Mouse (Mus musculus) T-helper 2 cell (primary cell): Measurements from ENCODE around the gene H2-DMb2.

Experiments used
- in situ Hi-C: fragments of 300-600 bp; cut with MboI, MseI; formaldehyde crosslinking; loops from one replicate; pipeline ENCODE4 v1.15.1; 2025; ENCODE audit warnings: high pct_unique_total_duplicates

The H2-DMb2 gene

GRCm38 (mm10) chr17:34179019-34179418, 35.9 kb downstream of the H2-DMb2 start:
- in situ Hi-C loops, result no loop called here

GRCm38 (mm10) chr17:34179913-34180859, 37.1 kb downstream of the H2-DMb2 start:
- in situ Hi-C loops, result no loop called here

GRCm38 (mm10) chr17:34183564-34184219, 40.6 kb downstream of the H2-DMb2 start:
- in situ Hi-C loops, result no loop called here

GRCm38 (mm10) chr17:34185526-34185925, 42.4 kb downstream of the H2-DMb2 start:
- in situ Hi-C loops, result no loop called here

GRCm38 (mm10) chr17:34186885-34187260, 43.8 kb downstream of the H2-DMb2 start:
- in situ Hi-C loops, result no loop called here

GRCm38 (mm10) chr17:34187261-34187916, 44.3 kb downstream of the H2-DMb2 start, which contains the start of the genes Tap1 and Psmb9:
Gene Tap1 (plus strand): TSS chr17:34187553.
Gene Psmb9 (minus strand): TSS chr17:34187764.
- in situ Hi-C loops, result no loop called here

- in situ Hi-C loops, result no loop called here
Measured at GRCm38 (mm10) chr17:34188010-34188409, 44.9 kb downstream of the H2-DMb2 start.

GRCm38 (mm10) chr17:34188986-34189385, 45.9 kb downstream of the H2-DMb2 start:
- in situ Hi-C loops, result no loop called here

- in situ Hi-C loops, result loop anchor here (10.0 kb wide), 2 partner anchors 238 to 508 kb away; partner anchors contain the start of genes B3galt4, Hnrnpm, Rps18 and Vps52
Measured at GRCm38 (mm10) chr17:34192852-34193251, 49.7 kb downstream of the H2-DMb2 start.

GRCm38 (mm10) chr17:34193468-34193867, 50.4 kb downstream of the H2-DMb2 start:
- in situ Hi-C loops, result loop anchor here (10.0 kb wide), 2 partner anchors 239 to 509 kb away; partner anchors contain the start of genes B3galt4, Hnrnpm, Rps18 and Vps52

GRCm38 (mm10) chr17:34194723-34195122, 51.6 kb downstream of the H2-DMb2 start:
- in situ Hi-C loops, result loop anchor here (10.0 kb wide), 2 partner anchors 240 to 510 kb away; partner anchors contain the start of genes B3galt4, Hnrnpm, Rps18 and Vps52

GRCm38 (mm10) chr17:34196491-34196890, 53.4 kb downstream of the H2-DMb2 start:
- in situ Hi-C loops, result loop anchor here (10.0 kb wide), 2 partner anchors 242 to 512 kb away; partner anchors contain the start of genes B3galt4, Hnrnpm, Rps18 and Vps52

- in situ Hi-C loops, result loop anchor here (10.0 kb wide), 2 partner anchors 242 to 512 kb away; partner anchors contain the start of genes B3galt4, Hnrnpm, Rps18 and Vps52
Measured at GRCm38 (mm10) chr17:34196941-34197894, 54.1 kb downstream of the H2-DMb2 start, which contains the start of gene Psmb8. Gene Psmb8 (plus strand): TSS chr17:34197721.

- in situ Hi-C loops, result loop anchor here (10.0 kb wide), 2 partner anchors 243 to 513 kb away; partner anchors contain the start of genes B3galt4, Hnrnpm, Rps18 and Vps52
Measured at GRCm38 (mm10) chr17:34197904-34198520, 54.9 kb downstream of the H2-DMb2 start.

GRCm38 (mm10) chr17:34198521-34198912, 55.4 kb downstream of the H2-DMb2 start:
- in situ Hi-C loops, result loop anchor here (10.0 kb wide), 2 partner anchors 244 to 514 kb away; partner anchors contain the start of genes B3galt4, Hnrnpm, Rps18 and Vps52

- in situ Hi-C loops, result loop anchor here (10.0 kb wide), 2 partner anchors 244 to 514 kb away; partner anchors contain the start of genes B3galt4, Hnrnpm, Rps18 and Vps52
Measured at GRCm38 (mm10) chr17:34199050-34199619, 56.0 kb downstream of the H2-DMb2 start.

GRCm38 (mm10) chr17:34200047-34200446, 56.9 kb downstream of the H2-DMb2 start:
- in situ Hi-C loops, result no loop called here

- in situ Hi-C loops, result no loop called here
Measured at GRCm38 (mm10) chr17:34200772-34201505, 57.8 kb downstream of the H2-DMb2 start.
